Mouse (Mus musculus): ENCODE results near the gene Det1.

Gene Det1

GRCm38 (mm10) chr7:78782639-78783581, 64.2 kb downstream of the Det1 start, which contains the start of the genes Mrps11 and Mrpl46:
Gene Mrps11 (plus strand): TSS chr7:78783119.
Gene Mrpl46 (minus strand): TSS chr7:78783531.
- DNase-seq: peak; percentile 93

- no peak for DNase-seq
Measured at GRCm38 (mm10) chr7:78778741-78779140, 68.3 kb downstream of the Det1 start.
